ENCODE assay signal across 13 mouse cellular contexts in genomic region chr12:118703730-118704129, GRCm38 (mm10).
DNase-seq lines count a peak whose midpoint lies in the region; ATAC-seq and TF ChIP-seq lines count a peak whose summit lies in the region.
"Had no signal": no experiment of that assay in that cellular context is flagged by ENCODE, and none has a peak within 500 bp of the region (broad histone marks: within the 10 kb centered on the region; RNA-seq: fewer than 3 reads in every experiment).

No protein-coding gene starts in this region.

- no peak for TF ChIP-seq CTCF in hindbrain, postnatal 0 days (IDR thresholded peaks at IDR 0.05; ENCODE audit: low read depth)
- no peak for TF ChIP-seq CTCF in brain, embryonic 14.5 days (IDR thresholded peaks at IDR 0.05; ENCODE audit: borderline replicate concordance, extremely low read depth, insufficient read depth, insufficient read length)

- no peak for DNase-seq in hindbrain, postnatal 0 days (ENCODE audit: low spot score)
- DNase-seq in brain, embryonic 14.5 days (ENCODE audit: low read depth): peak; percentile 46
- peak; percentile 12 for DNase-seq in embryo, embryonic 9.5 days (ENCODE audit: extremely low spot score)
- peak; percentile 15 for DNase-seq in mesoderm, embryonic 11.5 days (ENCODE audit: low read depth, low spot score)
- DNase-seq in adrenal gland, adult 2 months: no peak
- DNase-seq in cerebellum, postnatal 25 days: no peak
- DNase-seq: heart, postnatal 10 days; kidney, adult 8-10 months; layer of hippocampus, adult 9-11 months; lung, postnatal 10 days had no signal

- H3K36me3 ChIP-seq in hindbrain, embryonic 12.5 days: no peaks in the 10 kb centered on the region
- no peaks in the 10 kb centered on the region for H3K36me3 ChIP-seq in hindbrain, postnatal 0 days (ENCODE audit: insufficient read depth, low read length)
- H3K36me3 ChIP-seq: limb, embryonic 12.5 days had no signal

- H3K27ac ChIP-seq in hindbrain, embryonic 12.5 days: no peak overlapping the region
- no peak overlapping the region for H3K27ac ChIP-seq in hindbrain, postnatal 0 days
- H3K27ac ChIP-seq: limb, embryonic 12.5 days had no signal

- ATAC-seq in hindbrain, embryonic 12.5 days (ENCODE audit: low FRiP score): peak; percentile 13; the same call in 1 of the 2 replicates
- ATAC-seq in hindbrain, postnatal 0 days: no peak
- no peak for ATAC-seq in activated CD4-positive, CD25-positive, alpha-beta regulatory T cell, adult 4 months

- no peak overlapping the region for H3K4me3 ChIP-seq in hindbrain, embryonic 12.5 days
- no peak overlapping the region for H3K4me3 ChIP-seq in hindbrain, postnatal 0 days (ENCODE audit: low read length)
- H3K4me3 ChIP-seq: limb, embryonic 12.5 days had no signal

- H3K9me3 ChIP-seq in hindbrain, embryonic 12.5 days (replicated peaks): no peaks in the 10 kb centered on the region
- H3K9me3 ChIP-seq in hindbrain, postnatal 0 days (ENCODE audit: low read length): no peaks in the 10 kb centered on the region
- H3K9me3 ChIP-seq: limb, embryonic 12.5 days had no signal

- H3K4me1 ChIP-seq in hindbrain, embryonic 12.5 days: peaks cover 8% of the 10 kb centered on the region
- H3K4me1 ChIP-seq in hindbrain, postnatal 0 days (ENCODE audit: insufficient read depth, low read length): no peaks in the 10 kb centered on the region
- H3K4me1 ChIP-seq: limb, embryonic 12.5 days had no signal

- 47% methylated on average over 12 of the region's 12 CpGs for WGBS in hindbrain, embryonic 12.5 days
- WGBS in hindbrain, postnatal 0 days: 31% methylated on average over 12 of the region's 12 CpGs

- no peak for TF ChIP-seq POLR2A in brain, embryonic 14.5 days (IDR thresholded peaks at IDR 0.05; ENCODE audit: borderline replicate concordance, extremely low read depth, insufficient read depth, insufficient read length, poor library complexity, severe bottlenecking)

- H3K9ac ChIP-seq in hindbrain, embryonic 12.5 days: no peak overlapping the region
- H3K9ac ChIP-seq in hindbrain, postnatal 0 days (replicated peaks; ENCODE audit: low read length): no peak overlapping the region
- H3K9ac ChIP-seq: limb, embryonic 12.5 days had no signal

- H3K27me3 ChIP-seq in hindbrain, embryonic 12.5 days: no peaks in the 10 kb centered on the region
- H3K27me3 ChIP-seq in hindbrain, postnatal 0 days (ENCODE audit: insufficient read depth, low read length): no peaks in the 10 kb centered on the region
- H3K27me3 ChIP-seq: limb, embryonic 12.5 days had no signal

- H3K4me2 ChIP-seq in hindbrain, embryonic 12.5 days (replicated peaks): peak overlapping the region; percentile 6; the same call in 1 of the 2 replicates
- no peak overlapping the region for H3K4me2 ChIP-seq in hindbrain, postnatal 0 days (ENCODE audit: low read depth, low read length)
- H3K4me2 ChIP-seq: limb, embryonic 12.5 days had no signal

Comparison
In these comparisons a context has a peak if more than half of its experiments do, and no peak if none do; other contexts are left out.
1. DNase-seq: peak in brain, embryonic 14.5 days (single experiment), embryo, embryonic 9.5 days (single experiment) and mesoderm, embryonic 11.5 days (single experiment); none in hindbrain, postnatal 0 days (single experiment), adrenal gland, adult 2 months (single experiment) and cerebellum, postnatal 25 days (0 of 2).